Mouse (Mus musculus): ENCODE results near the gene Cep104. TPM values are rescaled to one million over a fixed set of nuclear protein-coding genes. Genes with fewer than 3 reads are reported as not detected.

The Cep104 gene
- polyA plus RNA-seq, 1 experiment from 2014 or later: 11.6 TPM

DNA sequence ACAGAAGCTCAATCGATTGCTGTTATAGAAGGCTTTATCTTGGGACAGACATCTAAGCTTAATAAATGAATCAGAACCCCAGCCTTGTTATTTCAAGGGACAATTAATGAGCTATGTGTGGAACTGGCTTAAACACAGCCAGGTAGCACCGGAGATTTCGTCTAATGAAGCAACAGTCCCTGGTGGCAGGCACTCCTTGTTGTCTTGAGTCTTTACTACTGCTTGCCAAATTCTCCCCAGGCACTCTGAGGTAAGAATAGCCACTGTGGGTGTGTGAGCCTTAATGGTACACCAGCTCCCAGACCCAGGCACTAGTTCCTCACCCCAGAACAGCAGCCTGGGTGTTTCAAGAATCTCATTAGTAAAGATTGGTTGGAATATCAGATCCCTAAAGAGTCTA, 76.4 kb downstream of the Cep104 start:
- no peak for ATAC-seq (replicated peaks; ENCODE audit: insufficient number of reproducible peaks, insufficient read depth, low FRiP score, low read depth)
- H3K27me3 ChIP-seq: no peaks in the 10 kb centered on the region
- H3K4me3 ChIP-seq: no peak overlapping the region
- no peak overlapping the region for H3K4me2 ChIP-seq
- no peak overlapping the region for H3K27ac ChIP-seq
- H3K9me3 ChIP-seq (replicated peaks): no peaks in the 10 kb centered on the region
- H3K4me1 ChIP-seq (replicated peaks): no peaks in the 10 kb centered on the region
- no peak overlapping the region for H3K9ac ChIP-seq
- WGBS: 77% methylated on average over 3 of the region's 3 CpGs
- H3K36me3 ChIP-seq: no peaks in the 10 kb centered on the region

DNA sequence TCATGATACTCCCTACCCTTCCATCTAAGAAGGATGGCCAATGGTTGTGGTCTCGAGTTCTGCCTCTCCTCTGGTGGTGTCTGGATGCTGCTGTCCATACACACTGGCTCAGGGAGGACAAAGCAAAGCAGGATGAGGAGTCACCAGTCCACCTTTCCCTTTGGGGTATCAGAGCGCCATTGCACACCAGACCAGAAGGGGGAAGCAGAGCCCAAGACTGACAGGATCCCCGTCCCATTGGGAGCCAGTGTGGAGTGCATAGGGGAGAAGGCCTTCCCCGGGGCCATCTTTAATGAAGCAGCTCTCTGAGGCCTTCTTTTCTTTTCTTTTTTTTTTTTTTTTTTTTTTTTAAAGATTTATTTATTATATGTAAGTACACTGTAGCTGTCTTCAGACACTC, 78.1 kb downstream of the Cep104 start:
- H3K4me2 ChIP-seq: no peak overlapping the region
- H3K36me3 ChIP-seq: no peaks in the 10 kb centered on the region
- H3K9ac ChIP-seq: no peak overlapping the region
- 60% methylated on average over 4 of the region's 4 CpGs for WGBS
- no peak overlapping the region for H3K27ac ChIP-seq
- H3K9me3 ChIP-seq (replicated peaks): no peaks in the 10 kb centered on the region
- H3K4me1 ChIP-seq (replicated peaks): 0 out of 2 replicates have a peak, but pooled peaks cover 4% of the 10 kb centered on the region
- H3K4me3 ChIP-seq: no peak overlapping the region
- ATAC-seq (replicated peaks; ENCODE audit: insufficient number of reproducible peaks, insufficient read depth, low FRiP score, low read depth): no peak
- peaks cover 7% of the 10 kb centered on the region; the same call in 1 of the 2 replicates for H3K27me3 ChIP-seq

DNA sequence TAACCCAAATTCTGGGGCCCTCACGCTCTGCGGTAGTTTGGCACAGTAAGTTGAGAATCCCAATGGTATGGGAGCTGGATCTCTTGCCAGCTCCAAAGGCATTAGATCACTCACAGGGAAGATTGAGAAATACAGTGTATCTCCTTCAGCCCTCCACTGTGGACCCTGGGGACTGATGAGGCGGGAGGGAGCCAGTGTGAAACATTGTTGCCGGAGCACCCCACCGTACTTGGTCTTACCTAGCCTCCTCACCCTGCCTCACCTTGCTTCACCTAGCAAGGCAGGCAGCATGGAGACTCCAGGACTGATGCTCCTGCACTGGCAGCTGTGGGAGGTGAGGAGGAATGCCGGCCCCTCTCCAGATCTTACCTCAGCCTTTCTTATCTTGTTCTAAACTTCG, 80.5 kb downstream of the Cep104 start:
- peaks cover 11% of the 10 kb centered on the region; the same call in 1 of the 2 replicates for H3K27me3 ChIP-seq
- no peak overlapping the region for H3K4me3 ChIP-seq
- H3K36me3 ChIP-seq: no peaks in the 10 kb centered on the region
- H3K4me1 ChIP-seq (replicated peaks): 0 out of 2 replicates have a peak, but pooled peaks cover 4% of the 10 kb centered on the region
- no peak overlapping the region for H3K9ac ChIP-seq
- H3K27ac ChIP-seq: no peak overlapping the region
- no peak overlapping the region for H3K4me2 ChIP-seq
- ATAC-seq (replicated peaks; ENCODE audit: insufficient number of reproducible peaks, insufficient read depth, low FRiP score, low read depth): peak; percentile 18; the same call in 1 of the 2 replicates
- WGBS: 70% methylated on average over 7 of the region's 7 CpGs
- H3K9me3 ChIP-seq (replicated peaks): no peaks in the 10 kb centered on the region

DNA sequence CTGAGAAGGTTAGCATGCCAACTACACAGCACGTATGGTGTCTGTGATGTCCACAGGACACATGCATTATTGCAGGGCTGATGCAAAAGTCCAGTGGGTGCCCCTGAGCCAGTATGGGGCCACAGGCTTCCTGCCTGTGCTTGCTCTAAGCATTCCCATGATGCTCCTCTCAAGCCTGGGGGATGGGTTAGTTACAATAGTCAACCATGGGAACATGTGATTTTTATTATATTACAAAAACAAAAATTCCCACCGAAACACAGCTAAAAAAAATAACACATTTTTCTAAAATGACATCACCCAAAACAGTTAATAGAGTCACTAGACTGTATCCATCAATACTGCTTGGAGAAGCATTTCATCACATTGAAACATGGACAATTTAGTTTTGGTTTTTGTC, 81.1 kb downstream of the Cep104 start:
- H3K9ac ChIP-seq: no peak overlapping the region
- 57% methylated on average over 2 of the region's 2 CpGs for WGBS

DNA sequence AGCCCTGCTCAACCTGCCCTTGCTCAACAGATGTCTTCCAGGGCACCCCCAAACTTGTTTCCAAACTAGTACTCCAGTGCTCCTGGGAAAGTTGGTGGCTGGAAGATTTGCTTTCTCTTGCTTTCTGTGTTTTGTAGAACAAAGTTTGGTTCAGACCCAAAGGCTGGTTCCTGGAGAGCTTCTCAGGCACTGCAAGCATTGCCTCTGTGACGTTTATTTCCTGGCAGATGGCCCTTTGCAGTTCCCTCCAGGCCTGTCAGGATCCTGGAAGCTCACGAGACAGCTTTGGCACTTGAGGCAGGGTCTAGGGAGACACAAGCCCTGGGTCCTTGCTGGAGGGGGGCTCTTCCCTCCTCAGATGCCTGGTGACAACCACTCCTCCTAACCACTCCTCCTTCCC, 81.7 kb downstream of the Cep104 start:
- peaks cover 11% of the 10 kb centered on the region; the same call in 1 of the 2 replicates for H3K27me3 ChIP-seq
- H3K36me3 ChIP-seq: no peaks in the 10 kb centered on the region
- 30% methylated on average over 2 of the region's 2 CpGs for WGBS
- no peak overlapping the region for H3K4me3 ChIP-seq
- ATAC-seq (replicated peaks; ENCODE audit: insufficient number of reproducible peaks, insufficient read depth, low FRiP score, low read depth): no peak
- 0 out of 2 replicates have a peak, but pooled peaks cover 4% of the 10 kb centered on the region for H3K4me1 ChIP-seq (replicated peaks)
- H3K4me2 ChIP-seq: no peak overlapping the region
- H3K9ac ChIP-seq: no peak overlapping the region
- H3K27ac ChIP-seq: no peak overlapping the region; the same call in 1 of the 2 replicates
- no peaks in the 10 kb centered on the region for H3K9me3 ChIP-seq (replicated peaks)

More for the DNA sequence above, 81.1 kb downstream of the Cep104 start:
- no peak for ATAC-seq (replicated peaks; ENCODE audit: insufficient number of reproducible peaks, insufficient read depth, low FRiP score, low read depth)
- no peaks in the 10 kb centered on the region for H3K36me3 ChIP-seq
- H3K4me3 ChIP-seq: no peak overlapping the region
- no peak overlapping the region; the same call in 1 of the 2 replicates for H3K27ac ChIP-seq
- H3K4me1 ChIP-seq (replicated peaks): 0 out of 2 replicates have a peak, but pooled peaks cover 4% of the 10 kb centered on the region
- peaks cover 11% of the 10 kb centered on the region; the same call in 1 of the 2 replicates for H3K27me3 ChIP-seq
- H3K9me3 ChIP-seq (replicated peaks): no peaks in the 10 kb centered on the region
- no peak overlapping the region for H3K4me2 ChIP-seq

DNA sequence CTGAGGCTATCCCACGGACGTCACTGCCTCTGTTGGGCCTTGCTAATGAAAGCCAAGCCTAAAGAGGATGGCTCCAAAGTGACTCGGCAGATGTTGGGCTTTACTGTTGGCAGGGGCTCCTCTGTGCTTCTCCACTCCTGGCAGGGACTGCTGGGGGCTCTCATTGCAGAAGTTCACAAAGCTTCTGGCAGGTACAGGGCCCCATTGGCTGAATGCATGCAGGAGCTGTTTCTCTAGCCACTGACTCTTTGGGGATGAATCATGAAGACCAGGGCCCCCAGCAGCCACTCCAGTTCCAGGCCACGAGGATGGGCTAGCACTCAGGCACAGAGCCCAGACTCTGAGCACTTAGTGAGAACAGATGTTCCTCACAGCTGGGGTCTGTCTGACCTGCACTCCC, 82.7 kb downstream of the Cep104 start:
- no peak for ATAC-seq (replicated peaks; ENCODE audit: insufficient number of reproducible peaks, insufficient read depth, low FRiP score, low read depth)
- Histone ChIP-seq H3K36me3 (no peaks in the 10 kb centered on the region), H3K9ac (no peak overlapping the region), H3K4me2 (no peak overlapping the region), H3K9me3 (replicated peaks) (no peaks in the 10 kb centered on the region), H3K4me3 (no peak overlapping the region), H3K27ac (no peak overlapping the region), H3K27me3 (peaks cover 11% of the 10 kb centered on the region), H3K4me1 (replicated peaks) (0 out of 2 replicates have a peak, but pooled peaks cover 4% of the 10 kb centered on the region)
- 55% methylated on average over 4 of the region's 4 CpGs for WGBS

Other genes starting within 250 kb of the Cep104 start
- gene A430005L14Rik, start 18.0 kb upstream of the Cep104 start, polyA plus RNA-seq (2015; fragmentation: Nextera tagmentation; extraction: Ambion mirVana): 42.7 and 46.8 TPM in 2 replicates
- 5.5 and 8.5 TPM in 2 replicates for gene Dffb, start 68 bp upstream of the Cep104 start, polyA plus RNA-seq (2015; fragmentation: Nextera tagmentation; extraction: Ambion mirVana)
- 13.4 and 20.9 TPM in 2 replicates for gene Lrrc47, start 36.5 kb downstream of the Cep104 start, polyA plus RNA-seq (2015; fragmentation: Nextera tagmentation; extraction: Ambion mirVana)
- 41.4 and 52.6 TPM in 2 replicates for gene Smim1, start 51.0 kb downstream of the Cep104 start, polyA plus RNA-seq (2015; fragmentation: Nextera tagmentation; extraction: Ambion mirVana)
- gene Ccdc27, start 67.5 kb downstream of the Cep104 start, polyA plus RNA-seq (2015; fragmentation: Nextera tagmentation; extraction: Ambion mirVana): not detected in 2 replicates
- 0.26 and 0.36 TPM in 2 replicates for gene Trp73, start 165.0 kb downstream of the Cep104 start, polyA plus RNA-seq (2015; fragmentation: Nextera tagmentation; extraction: Ambion mirVana)
- gene Wrap73, start 167.2 kb downstream of the Cep104 start, polyA plus RNA-seq (2015; fragmentation: Nextera tagmentation; extraction: Ambion mirVana): 19.5 and 25.7 TPM in 2 replicates
- 116 and 145 TPM in 2 replicates for gene Tprgl, start 185.5 kb downstream of the Cep104 start, polyA plus RNA-seq (2015; fragmentation: Nextera tagmentation; extraction: Ambion mirVana)
- gene Megf6, start 195.5 kb downstream of the Cep104 start, polyA plus RNA-seq (2015; fragmentation: Nextera tagmentation; extraction: Ambion mirVana): 31.5 and 47.7 TPM in 2 replicates